Mouse (Mus musculus) small intestine, adult 2 months (tissue): ENCODE measurements around the gene Apaf1.

Experiments
- CTCF ChIP-seq: fragments of 200-500 bp; IDR thresholded peaks from 2 replicates; pipeline ENCODE4 v1.5.1; 2012; ENCODE audit warnings: low read depth, mild to moderate bottlenecking, control low read depth, inconsistent platforms, low read length, moderate library complexity, mixed read lengths; ENCODE audit not compliant: insufficient replicate concordance, insufficient read length; ENCODE audit errors: extremely low read depth
- POLR2A ChIP-seq: fragments of 200-500 bp; IDR thresholded peaks from 2 replicates; pipeline ENCODE4 v1.6.1; 2012; ENCODE audit warnings: low read depth, mild to moderate bottlenecking, control low read depth, inconsistent platforms, low read length, moderate library complexity

GRCm38 (mm10) chr10:90974491-90974890, 108.1 kb downstream of the Apaf1 start:
- TF ChIP-seq CTCF, result no peak
- no peak for TF ChIP-seq POLR2A
